Mouse (Mus musculus): Measurements from ENCODE around the gene Syne3.
A peak's percentile ranks its signal among the peaks of the same experiment; 100 is the strongest.

Gene Syne3

DNA sequence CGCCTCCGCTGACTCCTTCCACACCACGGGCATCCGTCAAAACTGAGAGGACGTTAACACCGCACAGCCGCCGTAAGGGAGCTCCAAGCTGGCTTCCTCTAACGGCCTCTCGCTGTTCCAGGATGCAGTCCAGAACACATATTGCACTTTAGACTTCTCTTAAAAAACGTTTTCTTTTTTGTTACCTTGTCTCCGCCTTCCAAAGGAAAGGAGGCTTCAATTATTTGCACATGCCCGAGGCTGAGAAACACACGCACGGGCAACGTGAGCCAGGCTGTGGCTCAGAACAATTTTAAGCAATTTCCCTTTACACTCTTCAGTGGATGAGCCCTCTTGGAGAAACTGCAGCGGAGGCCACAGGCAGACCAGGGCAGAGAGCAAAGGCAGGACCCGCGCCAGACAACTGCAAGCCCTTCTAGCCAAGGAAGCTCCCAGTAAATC, 85.6 kb downstream of the Syne3 start:
- DNase-seq (ENCODE audit: low spot score), result no peak

DNA sequence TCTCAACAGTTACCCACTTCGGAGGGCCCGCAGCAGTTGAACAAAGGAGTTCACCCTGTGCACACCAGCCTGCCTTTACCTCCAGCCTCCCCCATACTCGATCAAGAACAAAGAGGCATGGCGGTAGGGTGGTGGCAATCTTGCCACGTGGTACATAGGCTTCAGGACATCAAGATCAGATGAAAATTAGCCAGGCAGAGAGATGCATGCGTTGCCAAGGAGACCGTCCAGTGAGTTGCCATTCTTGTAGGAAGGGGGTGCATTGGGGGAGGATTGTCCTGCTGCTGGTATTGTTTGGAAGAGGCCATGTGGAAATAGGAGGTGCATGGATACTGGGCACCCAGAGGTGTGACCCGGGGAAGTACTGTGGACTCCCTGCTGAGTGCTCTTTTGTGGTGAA, 87.0 kb downstream of the Syne3 start:
- no peak for DNase-seq (ENCODE audit: low spot score)

DNA sequence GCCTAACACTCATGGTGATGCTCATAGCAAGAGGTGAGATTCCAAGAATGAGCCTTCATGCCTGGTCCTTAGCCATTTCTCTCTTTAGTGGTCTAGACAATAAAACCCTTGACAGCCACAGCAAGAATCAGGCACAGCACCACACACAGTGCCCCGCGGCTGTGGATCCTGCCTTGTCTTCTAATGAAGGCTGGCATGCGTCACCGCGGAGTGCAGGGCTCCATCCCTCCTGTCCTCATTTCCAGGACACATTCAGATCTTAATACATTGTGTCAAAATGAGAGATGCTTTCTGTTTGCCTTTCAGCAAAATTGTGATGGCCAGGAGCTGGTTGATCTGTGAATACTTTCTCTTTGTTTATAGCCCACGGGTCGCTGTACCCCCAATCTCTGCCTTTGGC, 88.5 kb downstream of the Syne3 start:
- no peak for DNase-seq (ENCODE audit: low spot score)

DNA sequence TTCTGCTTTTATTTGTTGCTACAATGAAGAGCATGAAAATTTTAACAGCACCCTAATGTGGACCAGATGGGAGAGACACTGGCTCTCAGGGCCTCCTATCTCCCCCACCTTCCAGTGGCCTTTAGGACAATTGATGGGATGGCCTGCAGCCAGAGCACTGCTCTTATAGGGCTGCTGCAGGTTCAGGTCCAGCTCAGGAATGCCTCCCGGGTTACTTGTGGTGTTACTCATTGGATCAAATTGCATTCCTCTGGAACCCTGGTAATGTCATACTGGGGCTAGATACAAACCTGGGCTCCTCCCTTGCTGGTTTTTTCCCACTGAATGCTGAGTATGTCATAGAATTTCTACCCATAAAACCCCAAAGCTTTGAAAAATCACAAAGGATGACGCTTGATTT, 90.4 kb downstream of the Syne3 start:
- DNase-seq (ENCODE audit: low spot score), result no peak

DNA sequence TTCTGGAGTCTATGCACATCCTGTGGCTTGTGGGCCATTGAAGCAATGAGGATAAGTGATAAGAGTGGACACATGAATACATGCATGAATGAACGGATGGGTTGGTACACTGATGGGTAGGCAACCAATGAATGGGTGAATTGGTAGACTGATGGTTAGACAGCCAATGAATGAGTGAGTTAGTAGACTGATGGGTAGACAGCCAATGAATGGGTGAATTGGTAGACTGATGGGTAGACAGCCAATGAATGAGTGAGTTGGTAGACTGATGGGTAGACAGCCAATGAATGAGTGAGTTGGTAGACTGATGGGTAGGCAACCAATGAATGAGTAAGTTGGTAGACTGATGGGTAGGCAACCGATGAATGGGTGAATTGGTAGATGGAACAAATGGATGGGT, 91.7 kb downstream of the Syne3 start:
- DNase-seq (ENCODE audit: low spot score), result no peak

DNA sequence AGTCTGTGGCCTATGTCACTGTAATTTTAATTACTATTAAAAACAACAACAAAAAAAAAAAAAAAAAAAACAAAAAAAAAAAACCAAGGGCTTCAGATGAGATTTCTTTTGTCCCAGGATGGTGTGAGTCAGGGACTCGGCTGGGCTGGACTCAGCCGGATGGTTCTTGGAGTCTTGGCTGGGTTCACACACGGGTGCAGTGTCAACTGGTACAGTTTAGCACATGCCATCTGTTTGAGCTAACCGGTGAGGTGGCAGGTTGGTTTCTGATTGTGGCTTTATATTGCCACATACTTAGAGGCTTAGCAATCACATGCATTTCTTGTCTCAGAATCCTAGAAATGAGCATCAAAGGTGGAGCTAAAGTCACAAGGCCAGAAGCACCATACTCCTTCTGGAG, 92.3 kb downstream of the Syne3 start:
- DNase-seq (ENCODE audit: low spot score), result no peak

DNA sequence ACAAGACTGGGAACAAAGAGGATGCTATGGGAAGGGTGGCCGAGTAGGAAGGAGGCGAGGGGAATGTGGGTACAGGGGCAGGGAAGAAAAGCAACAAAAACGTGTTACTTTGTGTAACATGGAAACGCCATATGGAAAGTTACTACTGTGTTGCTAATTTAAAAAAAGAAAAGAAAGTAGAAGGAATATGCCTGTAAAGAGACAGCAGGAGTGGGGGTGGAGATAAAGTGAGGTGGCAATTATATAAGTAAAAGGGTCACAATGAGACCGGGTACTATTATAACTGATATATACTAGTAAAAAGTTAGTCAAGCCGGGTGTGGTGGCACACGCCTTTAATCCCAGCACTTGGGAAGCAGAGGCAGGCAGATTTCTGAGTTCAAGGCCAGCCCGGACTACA, 92.8 kb downstream of the Syne3 start:
- DNase-seq (ENCODE audit: low spot score), result no peak

DNA sequence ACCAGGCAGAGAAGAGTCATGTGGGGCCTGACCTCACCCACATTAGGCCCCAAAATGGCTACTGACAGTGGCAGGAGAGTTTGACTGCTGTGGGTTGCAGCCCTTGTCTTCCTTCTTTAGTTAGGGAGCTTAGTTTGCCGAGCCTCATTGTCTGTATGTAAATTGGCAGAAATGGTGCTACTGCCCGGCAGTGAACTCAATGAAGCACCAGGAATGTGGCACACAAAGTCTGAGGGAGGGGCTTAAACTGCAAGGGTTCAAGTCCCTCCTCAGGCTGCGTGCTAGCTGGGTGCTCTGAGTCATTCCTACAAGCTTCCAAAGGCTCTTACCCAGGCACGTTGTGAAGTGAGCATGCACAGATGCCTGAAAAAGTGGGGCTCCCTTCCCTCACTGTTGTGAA, 93.9 kb downstream of the Syne3 start:
- no peak for DNase-seq (ENCODE audit: low spot score)

DNA sequence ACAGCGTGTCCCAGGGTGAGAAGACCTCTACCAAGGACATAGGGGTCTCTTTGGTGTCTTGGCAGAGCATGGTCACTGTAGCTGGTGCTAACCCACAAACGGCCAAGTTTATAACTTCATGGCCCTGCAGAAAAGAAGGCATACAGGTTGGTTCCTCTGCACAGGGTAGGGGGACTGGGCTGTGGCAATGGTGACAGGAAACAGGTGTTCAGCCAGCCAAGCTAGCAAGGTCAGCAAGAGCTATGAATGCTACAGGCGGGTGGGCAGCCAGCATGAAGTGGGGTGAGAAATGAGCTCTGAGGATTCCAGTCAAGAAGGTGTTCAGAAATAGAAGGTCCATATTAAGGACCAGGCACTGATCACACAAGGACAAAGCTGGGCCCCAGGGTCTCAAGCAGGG, 96.6 kb downstream of the Syne3 start:
- no peak for DNase-seq (ENCODE audit: low spot score)

DNA sequence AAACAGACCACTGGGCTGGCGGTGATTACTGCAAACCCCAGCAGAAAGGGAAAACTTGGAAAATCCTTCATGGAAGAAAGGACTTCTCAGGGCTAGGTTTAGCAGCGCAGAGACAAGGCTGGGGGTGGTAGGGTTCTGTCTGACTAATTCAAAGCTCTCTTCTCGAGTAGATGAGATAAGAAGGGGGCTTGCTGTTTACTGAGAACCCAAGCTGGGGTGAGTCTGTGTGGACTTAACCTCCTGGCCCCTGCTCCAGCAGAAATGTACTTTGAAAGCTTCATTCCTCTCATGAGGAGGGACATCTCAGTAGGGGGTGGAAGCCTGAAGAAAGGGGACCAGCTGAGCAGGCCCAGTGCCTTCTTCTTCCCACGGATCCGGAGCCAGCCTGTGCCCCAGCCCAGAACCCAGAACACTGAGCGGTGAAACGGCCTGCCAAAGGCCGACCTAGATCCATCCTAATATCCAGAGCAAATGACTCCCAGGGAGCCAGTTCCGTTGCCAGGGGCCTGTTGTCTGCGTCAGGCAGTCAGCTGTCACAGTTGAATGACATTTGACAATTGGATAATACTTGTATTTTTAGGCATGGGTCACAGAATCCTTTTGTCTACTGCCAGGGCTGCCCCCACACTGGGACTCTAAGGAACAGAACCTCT, 97.2 kb downstream of the Syne3 start:
- DNase-seq (ENCODE audit: low spot score), result no peak

DNA sequence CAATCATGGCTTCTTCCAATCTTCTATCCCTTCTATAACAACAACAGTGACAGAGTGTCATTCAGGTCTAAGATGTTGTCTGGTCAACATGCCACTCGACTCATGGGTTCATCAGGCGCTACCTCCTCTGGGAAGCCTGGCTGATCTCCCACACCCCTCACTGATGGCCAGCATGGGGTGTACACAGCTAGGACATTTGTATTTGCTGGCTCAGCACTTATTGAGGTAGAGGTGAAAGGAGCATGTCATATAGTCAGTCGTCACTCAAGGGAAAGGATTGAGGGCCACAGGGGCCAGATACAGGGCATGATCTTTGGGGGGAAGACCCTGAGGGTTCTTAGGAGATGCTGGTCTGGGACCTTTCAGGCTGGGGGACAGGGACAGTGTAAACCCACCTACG, 99.9 kb downstream of the Syne3 start:
- DNase-seq (ENCODE audit: low spot score), result no peak

DNA sequence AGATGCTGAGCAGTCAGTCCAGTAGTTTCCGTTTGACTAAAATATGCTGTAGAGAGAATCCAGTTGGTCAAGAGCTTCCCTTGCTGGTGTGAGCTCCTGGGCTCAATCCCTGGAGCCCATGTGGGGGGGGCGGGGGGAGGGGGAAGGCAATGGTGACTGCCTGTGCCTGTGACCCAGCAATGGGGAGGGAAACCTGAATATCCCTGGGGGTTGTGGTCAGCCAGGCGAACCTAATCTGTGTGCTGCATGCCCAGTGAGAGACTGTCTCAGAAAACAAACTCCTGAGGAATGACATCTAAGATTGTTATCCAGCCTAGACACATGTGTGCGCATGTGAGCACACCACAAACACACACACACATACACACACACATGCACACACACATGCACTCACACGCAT, 100.6 kb downstream of the Syne3 start:
- no peak for DNase-seq (ENCODE audit: low spot score)

DNA sequence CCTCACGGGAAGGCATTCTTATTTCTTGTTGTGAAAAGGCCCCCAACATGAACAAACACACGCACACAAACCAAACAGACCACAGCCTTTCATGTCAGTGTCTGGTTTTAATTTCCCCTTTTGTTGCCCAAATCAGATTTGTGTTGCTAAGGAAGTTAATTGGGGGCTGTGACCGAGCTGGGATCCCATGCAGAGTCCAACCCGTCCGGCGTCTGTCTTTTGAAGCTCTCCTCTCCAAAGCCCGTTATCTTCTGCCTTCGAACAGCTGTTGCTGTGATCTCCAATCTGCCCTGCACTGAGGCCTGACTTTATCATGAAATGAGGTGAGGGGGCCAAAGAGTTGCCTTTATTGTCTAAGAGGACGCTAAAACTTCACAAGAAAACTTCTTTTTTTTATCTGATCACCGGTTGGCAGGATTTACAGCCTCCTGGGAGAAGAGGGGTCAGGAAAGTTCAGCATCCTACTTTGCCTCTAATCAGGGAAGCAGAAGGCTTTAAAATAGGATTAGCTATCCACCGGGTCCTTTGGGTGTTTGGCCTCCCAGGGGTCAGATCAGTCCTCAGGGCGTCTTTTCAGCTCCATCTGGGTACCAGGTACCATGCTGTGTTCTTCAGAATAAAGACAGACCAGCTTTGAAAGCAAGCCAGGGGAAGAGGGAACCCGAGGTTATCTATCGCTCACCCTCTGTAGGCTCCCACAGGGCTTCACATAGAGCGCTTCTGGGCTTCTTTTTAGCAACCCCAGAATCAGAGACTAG, 101.4 kb downstream of the Syne3 start:
- peak; percentile 58 for DNase-seq (ENCODE audit: low spot score)

DNA sequence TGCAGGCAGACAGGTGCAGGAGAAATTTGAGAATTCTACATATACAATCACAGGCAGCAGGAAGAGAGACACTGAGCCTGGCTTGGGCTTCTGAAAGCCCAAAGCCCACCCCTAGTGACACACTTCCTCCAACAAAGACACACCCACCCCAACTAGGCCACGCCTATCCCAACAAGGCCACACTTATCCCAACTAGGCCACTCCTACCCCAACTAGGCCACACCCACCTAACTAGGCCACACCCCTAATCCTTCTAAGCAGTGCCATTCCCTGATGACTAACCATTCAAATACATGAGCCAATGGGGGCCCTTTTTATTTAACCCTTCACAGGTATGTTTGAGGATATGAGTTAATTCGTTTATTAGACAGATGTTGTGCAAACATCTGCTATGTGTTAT, 102.5 kb downstream of the Syne3 start:
- no peak for DNase-seq (ENCODE audit: low spot score)

DNA sequence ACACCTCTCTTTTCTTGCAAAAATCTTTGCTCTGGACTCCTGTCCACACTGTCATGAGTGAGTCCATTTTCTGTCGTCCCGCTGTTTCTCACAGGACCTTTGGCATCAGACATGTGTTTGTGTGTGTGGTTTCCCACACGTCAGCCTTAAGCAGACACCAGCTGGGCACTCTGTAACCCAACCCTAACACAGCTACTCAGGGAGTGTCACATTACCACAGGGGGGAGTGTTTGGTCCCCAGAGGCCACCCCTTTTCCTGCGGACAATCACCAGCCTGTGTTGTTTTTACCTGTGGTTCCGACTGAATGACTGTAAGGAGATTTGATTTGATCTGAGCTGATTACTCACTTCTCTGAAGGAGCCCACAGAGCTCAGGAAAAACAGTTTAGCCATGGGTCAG, 105.5 kb downstream of the Syne3 start:
- DNase-seq (ENCODE audit: low spot score), result peak; percentile 59

DNA sequence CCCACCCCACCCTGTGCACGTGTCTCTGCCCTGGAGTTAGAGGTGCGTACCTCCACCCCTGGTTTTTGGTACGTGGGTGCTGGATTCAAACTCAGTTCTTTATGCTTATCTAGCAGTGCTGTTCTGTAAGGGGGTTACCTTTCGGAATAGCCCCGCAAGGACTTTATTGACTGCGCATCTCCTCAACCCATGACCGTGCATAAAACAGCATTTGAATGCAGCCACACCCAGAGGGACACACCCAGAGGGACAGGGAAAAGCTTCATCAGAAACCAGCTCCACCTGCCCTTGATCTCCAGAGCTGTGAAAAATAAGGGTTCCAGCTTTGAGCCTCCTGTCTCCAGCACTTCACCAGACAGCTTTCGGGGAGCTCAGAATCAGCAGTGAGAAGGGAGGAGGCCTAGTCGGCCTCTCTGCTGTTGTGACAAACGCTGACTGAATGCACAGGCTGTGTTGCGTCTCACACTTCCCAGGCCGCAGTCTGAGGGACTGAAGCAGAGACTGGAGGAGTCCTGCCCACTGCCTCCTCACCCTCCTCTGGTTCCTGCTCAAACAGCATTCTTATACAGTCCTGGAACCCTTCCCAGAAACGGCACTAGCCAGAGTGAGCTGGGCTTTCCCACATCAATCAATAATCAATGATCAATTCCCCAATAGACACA, 107.1 kb downstream of the Syne3 start:
- DNase-seq (ENCODE audit: low spot score), result no peak

DNA sequence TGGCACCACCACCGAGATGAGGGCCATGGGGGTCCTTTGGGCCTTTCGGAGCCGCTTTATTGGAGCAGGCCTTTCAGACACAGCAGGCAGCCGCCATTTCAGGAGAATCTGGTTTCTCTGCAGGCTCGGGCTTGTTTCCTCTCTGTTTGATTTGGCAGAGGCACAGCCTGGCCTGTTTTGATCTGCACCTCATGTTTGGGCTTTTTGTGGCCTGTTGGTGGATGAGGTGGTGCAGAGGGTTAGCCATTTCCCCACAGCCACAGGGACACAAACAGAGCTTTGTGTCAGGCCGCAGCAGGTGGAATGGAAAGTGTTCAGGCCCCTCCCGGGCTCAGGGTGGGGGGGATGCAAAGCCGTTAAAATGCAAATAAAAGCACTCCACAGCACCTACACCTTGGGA, 108.3 kb downstream of the Syne3 start:
- no peak for DNase-seq (ENCODE audit: low spot score)

DNA sequence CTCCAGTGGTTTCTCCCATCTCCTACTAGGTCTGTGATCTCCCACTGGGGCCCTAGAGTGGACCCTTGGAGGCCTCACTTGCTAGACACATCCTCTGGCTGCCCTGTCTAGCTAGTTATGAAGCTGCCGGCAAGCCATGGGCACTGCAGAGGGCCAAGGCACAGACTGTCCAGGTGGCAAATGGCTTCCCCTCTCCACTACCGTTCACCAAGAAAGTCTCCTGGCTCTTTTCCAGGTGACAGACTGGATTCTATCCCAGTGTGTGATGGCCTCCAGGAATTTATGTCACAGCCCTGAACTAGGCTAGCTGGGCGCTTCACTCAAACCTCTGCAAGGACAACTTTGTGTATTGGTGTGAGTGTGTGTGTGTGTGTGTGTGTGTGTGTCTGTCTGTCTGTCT, 109.8 kb downstream of the Syne3 start:
- no peak for DNase-seq (ENCODE audit: low spot score)

DNA sequence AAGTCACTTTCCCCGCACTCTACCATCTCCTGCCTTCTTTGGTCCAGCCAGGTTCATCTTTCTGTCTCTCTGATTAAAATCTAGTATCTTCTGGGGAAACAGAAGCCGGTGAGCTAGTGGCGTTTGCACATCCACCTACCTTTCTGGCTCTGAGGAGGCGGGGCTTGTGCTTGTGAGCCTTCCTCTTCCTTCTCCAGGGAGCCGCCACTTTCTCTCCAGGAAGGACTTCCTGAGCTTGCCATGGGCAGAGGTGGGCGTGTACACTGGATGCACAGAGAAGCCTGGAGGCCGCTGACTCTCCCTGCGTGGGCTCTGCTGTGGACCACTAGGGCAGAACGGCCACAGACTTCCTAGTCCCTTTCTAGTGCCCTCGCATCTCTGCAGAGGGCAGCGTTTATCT, 110.4 kb downstream of the Syne3 start:
- no peak for DNase-seq (ENCODE audit: low spot score)

DNA sequence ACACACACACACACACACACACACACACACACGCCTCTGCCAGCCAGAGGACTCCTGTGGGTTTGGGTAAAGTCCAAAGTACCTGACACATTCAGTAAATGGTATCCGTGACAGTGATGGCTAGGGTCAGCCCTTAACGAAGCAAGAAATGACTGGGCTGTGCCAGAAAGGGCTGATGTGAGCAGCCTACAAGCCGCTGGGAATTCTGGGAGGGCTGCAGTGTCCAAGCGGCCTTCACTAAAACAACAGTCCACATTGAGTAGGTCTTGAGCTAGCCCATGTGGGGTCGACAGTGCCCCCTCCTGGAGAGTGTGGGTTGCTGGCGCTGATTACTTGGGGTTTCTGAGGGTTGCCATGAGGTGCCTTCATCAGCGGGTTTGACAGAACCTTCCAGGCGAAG, 110.9 kb downstream of the Syne3 start:
- DNase-seq (ENCODE audit: low spot score), result no peak

DNA sequence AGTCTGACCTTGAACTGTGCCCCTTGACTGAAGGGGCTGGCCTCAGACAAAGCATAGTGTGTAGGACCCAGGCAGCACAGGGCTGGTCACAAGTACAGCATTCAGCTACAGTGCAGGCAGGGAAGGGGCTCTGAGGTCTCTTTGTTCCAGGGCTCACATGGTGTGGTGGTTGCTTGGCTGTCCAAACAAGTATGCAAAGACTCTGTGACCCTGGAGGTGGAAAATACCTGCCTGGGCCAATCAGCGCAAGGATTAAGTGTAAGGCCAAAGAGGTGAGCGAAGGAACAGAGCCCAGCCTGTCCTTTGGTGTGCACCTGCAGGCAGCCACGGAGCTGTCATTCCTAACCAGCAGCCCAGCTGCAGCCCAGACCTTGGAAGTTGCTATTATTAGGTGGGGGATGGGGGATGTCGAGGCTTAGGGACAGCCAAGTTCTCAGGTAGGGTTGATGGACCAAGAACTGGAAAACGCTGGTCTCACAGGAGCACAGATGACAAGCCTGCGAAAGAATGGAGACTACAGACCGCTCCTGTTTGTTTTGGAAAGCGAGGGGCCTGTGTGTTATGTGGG, 112.5 kb downstream of the Syne3 start:
- DNase-seq (ENCODE audit: low spot score), result peak; percentile 43

DNA sequence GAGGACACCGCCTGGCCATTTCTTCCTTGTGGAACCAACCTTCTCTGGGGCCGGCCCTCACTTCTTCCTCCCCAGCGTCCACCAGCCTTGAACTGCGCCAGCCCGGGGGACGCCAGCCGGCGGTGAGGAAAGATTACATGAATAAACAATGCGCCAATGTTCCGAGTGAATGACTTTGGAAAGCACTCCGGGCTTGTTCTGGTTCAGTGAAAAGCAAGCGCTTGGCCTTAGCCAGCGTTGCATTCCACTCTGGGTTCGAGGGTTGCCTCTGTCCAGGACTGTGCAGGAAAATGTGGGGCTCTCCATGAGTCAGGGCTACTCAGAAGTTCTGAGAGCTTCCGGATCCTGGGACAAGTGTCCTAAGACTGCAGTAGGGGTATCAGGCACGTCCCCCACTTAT, 113.0 kb downstream of the Syne3 start:
- no peak for DNase-seq (ENCODE audit: low spot score)

DNA sequence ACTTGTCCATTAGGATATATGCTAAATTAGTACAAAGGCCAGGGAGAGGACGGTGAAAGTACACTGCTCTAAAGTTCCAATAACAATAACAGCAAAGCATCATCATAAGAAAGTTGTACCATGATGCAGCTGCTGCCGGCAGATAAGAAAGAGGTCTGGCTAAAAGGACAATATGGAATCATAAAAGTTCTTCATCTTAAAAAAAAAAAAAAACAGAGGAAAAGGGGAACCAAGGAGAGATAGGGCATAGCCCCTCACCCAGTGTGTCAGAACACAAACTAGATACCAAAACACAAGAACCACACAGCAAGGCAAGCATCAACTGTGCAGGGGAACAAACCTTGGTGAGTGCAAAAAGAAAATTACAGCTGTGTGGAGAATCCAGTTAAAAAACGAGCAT, 117.4 kb downstream of the Syne3 start:
- no peak for DNase-seq (ENCODE audit: low spot score)
